Mouse (Mus musculus) neural tube, embryonic 13.5 days (tissue): ENCODE measurements at regions not wholly inside any gene's neighbourhood (a gene's known extent, or its start where the extent isn't known, plus 50 kb on each side); places are given as distances from the start of the nearest gene placed in this dataset.

ENCODE experiments used
- ATAC-seq: fragments of 200-750 bp; cut with Nextera tagmentation; 2 replicates; pipeline ENCODE4 v1.8.0; 2017; ENCODE audit warnings: low read depth, mild to moderate bottlenecking, moderate TSS enrichment, moderate library complexity
- H3K27ac ChIP-seq: fragments of 300-500 bp; sonication (generic); replicated peaks from 2 replicates; pipeline ENCODE4 v1.5.1; 2015; ENCODE audit warnings: moderate library complexity, mild to moderate bottlenecking, inconsistent platforms
- H3K27me3 ChIP-seq: fragments of 300-500 bp; sonication (generic); 2 replicates; pipeline ENCODE4 v1.6.1; 2015; ENCODE audit warnings: mild to moderate bottlenecking, inconsistent platforms
- H3K36me3 ChIP-seq: fragments of 300-500 bp; sonication (generic); 2 replicates; pipeline ENCODE4 v1.6.1; 2015; ENCODE audit warnings: mild to moderate bottlenecking, inconsistent platforms
- H3K4me1 ChIP-seq: fragments of 300-500 bp; sonication (generic); replicated peaks from 2 replicates; pipeline ENCODE4 v1.6.1; 2015; ENCODE audit warnings: inconsistent platforms
- H3K4me2 ChIP-seq: fragments of 300-500 bp; sonication (generic); 2 replicates; pipeline ENCODE4 v1.6.1; 2015; ENCODE audit warnings: inconsistent platforms, mild to moderate bottlenecking, moderate library complexity
- H3K4me3 ChIP-seq: fragments of 300-500 bp; sonication (generic); 2 replicates; pipeline ENCODE4 v1.5.1; 2015; ENCODE audit warnings: mild to moderate bottlenecking, inconsistent platforms
- H3K9ac ChIP-seq: fragments of 300-500 bp; sonication (generic); 2 replicates; pipeline ENCODE4 v1.6.1; 2015; ENCODE audit warnings: moderate library complexity, mild to moderate bottlenecking, inconsistent platforms
- H3K9me3 ChIP-seq: fragments of 300-500 bp; sonication (generic); 2 replicates; pipeline ENCODE4 v1.6.1; 2016; ENCODE audit warnings: inconsistent platforms
- WGBS: fragments of 180-500 bp; shearing (Covaris S2); methylation state at CpG from one replicate; pipeline ENCODE4 v1.1.7; 2015; 5-methylcytosine and 5-hydroxymethylcytosine counted together

- no peak overlapping the region for H3K4me2 ChIP-seq
- no peak overlapping the region for H3K27ac ChIP-seq
- H3K9me3 ChIP-seq, result no peaks in the 10 kb centered on the region
- no peak for ATAC-seq
- WGBS, result 54% methylated on average over 6 of the region's 6 CpGs
- no peak overlapping the region for H3K4me3 ChIP-seq
- no peak overlapping the region for H3K9ac ChIP-seq
- peaks cover 17% of the 10 kb centered on the region for H3K4me1 ChIP-seq
- H3K36me3 ChIP-seq, result no peaks in the 10 kb centered on the region
- no peaks in the 10 kb centered on the region for H3K27me3 ChIP-seq
Measured at GRCm38 (mm10) chr8:115418056-115418455, 289.5 kb downstream of the Maf start.

DNA sequence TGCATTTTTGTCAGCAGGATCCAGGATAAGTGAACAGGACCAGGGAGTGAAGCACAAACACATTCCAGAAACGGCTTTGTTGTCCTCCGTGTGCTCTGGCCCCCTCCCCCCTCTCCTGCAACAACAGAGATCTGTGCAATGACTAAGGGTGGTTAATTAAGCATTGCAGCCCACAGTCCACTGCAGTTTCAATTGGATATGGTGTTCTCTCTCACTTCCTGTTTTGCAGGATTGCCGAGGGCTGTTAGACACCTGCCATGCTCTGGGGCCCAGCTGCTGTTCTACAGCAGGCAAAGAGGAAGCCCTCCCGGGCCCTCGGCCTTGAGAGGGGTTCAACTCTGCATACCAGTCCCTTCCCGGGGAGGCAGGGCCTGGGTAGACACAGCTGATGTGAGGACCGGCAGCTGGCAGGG, 293.5 kb downstream of the Maf start:
- no peaks in the 10 kb centered on the region for H3K36me3 ChIP-seq
- 3% methylated on average over 7 of the region's 7 CpGs for WGBS
- peaks cover 17% of the 10 kb centered on the region for H3K4me1 ChIP-seq
- H3K27ac ChIP-seq, result 0 out of 2 replicates have a peak overlapping the region, but pooled peaks have one; percentile 6
- H3K4me3 ChIP-seq, result no peak overlapping the region
- no peaks in the 10 kb centered on the region for H3K27me3 ChIP-seq
- H3K4me2 ChIP-seq, result no peak overlapping the region
- peak; percentile 87 for ATAC-seq
- no peak overlapping the region for H3K9ac ChIP-seq
- no peaks in the 10 kb centered on the region for H3K9me3 ChIP-seq

DNA sequence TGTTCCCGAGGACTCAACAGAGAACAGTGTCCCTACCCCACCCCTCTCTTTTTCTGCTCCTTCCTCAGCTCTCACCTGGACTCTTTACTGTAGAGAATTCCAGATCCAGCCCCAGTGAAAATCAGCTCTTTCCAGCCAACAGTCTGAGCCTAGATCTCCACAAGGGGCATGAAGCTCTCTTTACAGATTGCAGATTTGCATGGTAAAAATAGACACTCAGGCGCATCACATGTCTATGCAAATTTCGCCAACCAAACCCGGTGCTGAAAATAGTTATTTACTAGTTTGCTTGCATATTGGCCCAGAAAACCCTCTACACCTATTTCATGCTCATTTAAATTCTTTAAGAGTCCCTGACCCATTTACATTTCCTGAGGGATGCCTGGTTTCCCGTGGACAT, 295.8 kb downstream of the Maf start:
- Histone ChIP-seq H3K9ac (no peak overlapping the region), H3K36me3 (no peaks in the 10 kb centered on the region), H3K4me1 (peaks cover 17% of the 10 kb centered on the region), H3K4me2 (no peak overlapping the region), H3K4me3 (no peak overlapping the region), H3K27ac (no peak overlapping the region), H3K9me3 (peaks cover 3% of the 10 kb centered on the region; the same call in 1 of the 2 replicates), H3K27me3 (no peaks in the 10 kb centered on the region)
- no peak for ATAC-seq
- 78% methylated on average over 5 of the region's 5 CpGs for WGBS

- Histone ChIP-seq H3K4me1 (peaks cover 17% of the 10 kb centered on the region), H3K9me3 (peaks cover 3% of the 10 kb centered on the region; the same call in 1 of the 2 replicates), H3K4me2 (no peak overlapping the region), H3K27me3 (no peaks in the 10 kb centered on the region), H3K36me3 (no peaks in the 10 kb centered on the region), H3K27ac (no peak overlapping the region), H3K4me3 (no peak overlapping the region), H3K9ac (no peak overlapping the region)
- ATAC-seq, result no peak
- WGBS, result 89% methylated on average over 4 of the region's 4 CpGs
Measured at GRCm38 (mm10) chr8:115411061-115411460, 296.5 kb downstream of the Maf start.

DNA sequence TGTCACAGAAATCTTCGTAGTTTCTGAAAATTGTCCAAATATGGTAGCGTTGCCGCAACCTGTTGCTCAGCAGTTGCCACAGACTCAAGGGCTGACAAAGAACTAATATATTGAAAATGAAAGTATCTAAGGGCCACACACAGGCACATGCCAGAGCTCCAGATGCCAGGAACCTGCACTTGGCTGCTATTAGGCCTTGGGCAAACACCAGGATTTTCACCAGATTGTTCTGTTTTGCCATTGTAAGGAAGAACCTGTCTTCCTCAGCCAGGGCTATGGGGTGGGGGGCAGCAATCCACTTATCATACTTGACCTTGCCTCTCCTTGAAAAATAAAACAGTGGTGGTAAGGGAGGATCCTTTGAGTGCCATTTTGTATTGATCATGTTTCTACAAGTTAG, 297.4 kb downstream of the Maf start:
- H3K4me3 ChIP-seq, result no peak overlapping the region
- 92% methylated on average over 3 of the region's 3 CpGs for WGBS
- H3K9me3 ChIP-seq, result peaks cover 3% of the 10 kb centered on the region; the same call in 1 of the 2 replicates
- ATAC-seq, result no peak
- peaks cover 17% of the 10 kb centered on the region for H3K4me1 ChIP-seq
- H3K9ac ChIP-seq, result no peak overlapping the region
- no peak overlapping the region for H3K27ac ChIP-seq
- H3K27me3 ChIP-seq, result no peaks in the 10 kb centered on the region
- H3K4me2 ChIP-seq, result no peak overlapping the region
- H3K36me3 ChIP-seq, result no peaks in the 10 kb centered on the region

- Histone ChIP-seq H3K4me3 (no peak overlapping the region), H3K9me3 (peaks cover 3% of the 10 kb centered on the region; the same call in 1 of the 2 replicates), H3K9ac (no peak overlapping the region), H3K4me1 (no peaks in the 10 kb centered on the region), H3K4me2 (no peak overlapping the region), H3K27ac (no peak overlapping the region), H3K27me3 (no peaks in the 10 kb centered on the region), H3K36me3 (no peaks in the 10 kb centered on the region)
- 94% methylated on average over 4 of the region's 4 CpGs for WGBS
- no peak for ATAC-seq
Measured at GRCm38 (mm10) chr8:115407535-115407934, 300.1 kb downstream of the Maf start.

GRCm38 (mm10) chr8:115403601-115404000, 304.0 kb downstream of the Maf start:
- no peak for ATAC-seq
- no peaks in the 10 kb centered on the region for H3K36me3 ChIP-seq

DNA sequence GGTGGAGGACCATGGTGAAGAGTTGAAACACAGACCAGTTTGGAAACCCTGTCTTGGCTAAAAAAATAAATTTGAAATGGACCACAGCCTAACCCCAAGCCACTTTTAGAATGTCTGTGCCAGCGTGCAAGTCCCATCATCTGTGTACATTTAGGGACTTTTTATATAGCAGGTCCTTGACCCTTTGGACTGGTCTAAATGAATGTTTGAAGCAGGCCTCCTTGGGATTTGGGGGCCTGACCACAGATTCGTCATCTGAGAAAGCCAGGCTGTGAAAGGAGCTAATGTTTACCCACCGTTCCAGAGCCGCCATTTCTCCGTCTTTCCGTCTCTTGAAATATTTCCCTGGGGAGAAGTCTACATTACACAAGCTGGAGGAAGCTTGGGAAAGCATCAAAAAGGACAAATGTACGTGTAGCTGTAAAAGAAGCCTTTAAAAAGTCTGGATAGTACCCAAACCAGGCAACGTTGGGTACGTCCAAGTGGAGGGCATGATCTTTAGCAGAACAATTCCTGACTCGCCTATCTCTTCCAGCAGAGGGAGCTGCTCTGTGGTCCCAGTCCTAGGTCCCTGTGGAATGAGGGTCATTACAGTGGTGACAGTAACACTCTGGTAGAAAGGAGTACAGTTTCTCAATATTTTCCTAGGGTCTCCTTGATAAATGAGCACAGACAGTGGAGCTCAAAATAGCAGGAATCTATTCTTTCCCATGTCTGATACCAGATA, 305.0 kb downstream of the Maf start:
- Histone ChIP-seq H3K27me3 (no peaks in the 10 kb centered on the region), H3K36me3 (no peaks in the 10 kb centered on the region), H3K4me1 (no peaks in the 10 kb centered on the region), H3K4me2 (no peak overlapping the region), H3K9ac (no peak overlapping the region), H3K9me3 (peaks cover 3% of the 10 kb centered on the region; the same call in 1 of the 2 replicates), H3K4me3 (no peak overlapping the region), H3K27ac (no peak overlapping the region)
- 56% methylated on average over 10 of the region's 10 CpGs for WGBS
- ATAC-seq, result no peak

More at GRCm38 (mm10) chr8:115403601-115404000, 304.0 kb downstream of the Maf start:
- Histone ChIP-seq H3K27ac (no peak overlapping the region), H3K4me3 (no peak overlapping the region), H3K4me2 (no peak overlapping the region), H3K27me3 (no peaks in the 10 kb centered on the region), H3K4me1 (no peaks in the 10 kb centered on the region), H3K9ac (no peak overlapping the region), H3K9me3 (peaks cover 3% of the 10 kb centered on the region; the same call in 1 of the 2 replicates)
- WGBS, result 76% methylated on average over 4 of the region's 4 CpGs
